ENCODE assay signal across 25 mouse cellular contexts in the genomic region with DNA sequence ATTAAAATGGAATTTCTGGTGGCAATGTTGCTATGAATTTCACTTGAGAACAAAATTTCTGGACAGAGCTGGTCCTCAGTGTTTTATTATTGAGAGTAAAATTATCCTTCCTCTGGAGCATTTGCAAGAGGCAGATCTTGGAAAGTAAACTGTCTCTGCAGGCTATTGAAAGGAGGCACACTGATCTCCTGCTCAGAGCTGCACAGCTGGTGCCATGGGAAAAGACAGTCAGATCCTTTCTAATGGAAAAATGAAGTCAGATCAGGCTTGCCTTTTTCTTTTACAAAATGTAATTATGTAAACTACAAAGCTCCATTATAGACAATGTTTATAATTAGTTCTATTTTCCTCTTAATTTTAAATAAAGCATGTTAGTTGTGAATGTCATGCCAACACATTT.
A peak's percentile ranks its signal among the peaks of the same experiment; 100 is the strongest.
DNase-seq lines count a peak whose midpoint lies in the region; ATAC-seq lines count a peak whose summit lies in the region.
"Had no signal": no experiment of that assay in that cellular context is flagged by ENCODE, and none has a peak within 500 bp of the region (broad histone marks: within the 10 kb centered on the region; RNA-seq: fewer than 3 reads in every experiment).

No protein-coding gene starts in this region.

- H3K4me3 ChIP-seq in forebrain, embryonic 12.5 days (replicated peaks) = no peak overlapping the region
- no peak overlapping the region for H3K4me3 ChIP-seq in forebrain, embryonic 11.5 days (ENCODE audit: low read depth, low read length)
- no peak overlapping the region for H3K4me3 ChIP-seq in midbrain, embryonic 14.5 days (replicated peaks; ENCODE audit: low read depth, low read length)
- H3K4me3 ChIP-seq in midbrain, embryonic 10.5 days = no peak overlapping the region
- no peak overlapping the region for H3K4me3 ChIP-seq in forebrain, embryonic 16.5 days (replicated peaks; ENCODE audit: low read length)
- H3K4me3 ChIP-seq: hindbrain, embryonic 13.5 days; intestine, embryonic 15.5 days had no signal

- no peak for DNase-seq in forebrain, embryonic 11.5 days (ENCODE audit: low spot score)
- DNase-seq in midbrain, embryonic 14.5 days = peak; percentile 14
- DNase-seq in midbrain, embryonic 10.5 days (ENCODE audit: low spot score) = no peak
- DNase-seq in heart, adult 18-20 months = no peak
- DNase-seq: adrenal gland, adult 2 months; adrenal gland, postnatal 14 days; B cell, adult 2 months; cerebellum, adult 11 months; cerebellum, adult 2 months; cerebellum, adult 9-11 months; cerebellum, postnatal 25 days; gastrocnemius, postnatal 10 days; gastrocnemius, postnatal 36 days; kidney, adult 11 months; kidney, adult 8-10 months had no signal

- 0 out of 2 replicates have a peak, but pooled peaks have one; percentile 30 for ATAC-seq in forebrain, embryonic 12.5 days (ENCODE audit: low FRiP score)
- no peak for ATAC-seq in forebrain, embryonic 11.5 days (replicated peaks; ENCODE audit: low FRiP score)
- ATAC-seq in midbrain, embryonic 14.5 days (ENCODE audit: low FRiP score, low TSS enrichment) = no peak
- ATAC-seq in forebrain, embryonic 16.5 days = peak; percentile 68
- no peak for ATAC-seq in frontal cortex, adult (ENCODE audit: low TSS enrichment)
- ATAC-seq: hindbrain, embryonic 16.5 days; intestine, embryonic 15.5 days; Patski had no signal

- H3K27ac ChIP-seq in forebrain, embryonic 12.5 days = no peak overlapping the region
- no peak overlapping the region for H3K27ac ChIP-seq in forebrain, embryonic 11.5 days (ENCODE audit: low read depth, low read length)
- H3K27ac ChIP-seq in midbrain, embryonic 14.5 days (replicated peaks; ENCODE audit: low read depth, low read length) = no peak overlapping the region
- no peak overlapping the region for H3K27ac ChIP-seq in midbrain, embryonic 10.5 days (replicated peaks)
- no peak overlapping the region for H3K27ac ChIP-seq in forebrain, embryonic 16.5 days (ENCODE audit: low read length)
- H3K27ac ChIP-seq: hindbrain, embryonic 13.5 days; intestine, embryonic 15.5 days had no signal

- no peaks in the 10 kb centered on the region for H3K36me3 ChIP-seq in forebrain, embryonic 12.5 days (replicated peaks)
- H3K36me3 ChIP-seq in forebrain, embryonic 11.5 days (ENCODE audit: control insufficient read depth, insufficient read depth, low read length) = no peaks in the 10 kb centered on the region
- no peaks in the 10 kb centered on the region for H3K36me3 ChIP-seq in midbrain, embryonic 14.5 days (ENCODE audit: control insufficient read depth, insufficient read depth, low read length)
- H3K36me3 ChIP-seq in midbrain, embryonic 10.5 days = no peaks in the 10 kb centered on the region
- no peaks in the 10 kb centered on the region for H3K36me3 ChIP-seq in forebrain, embryonic 16.5 days (ENCODE audit: control insufficient read depth, insufficient read depth)
- H3K36me3 ChIP-seq: G1E; hindbrain, embryonic 13.5 days; intestine, embryonic 15.5 days had no signal

- no peak overlapping the region for H3K9ac ChIP-seq in forebrain, embryonic 12.5 days
- H3K9ac ChIP-seq in forebrain, embryonic 11.5 days (ENCODE audit: low read length) = no peak overlapping the region
- no peak overlapping the region for H3K9ac ChIP-seq in midbrain, embryonic 14.5 days (replicated peaks; ENCODE audit: low read length)
- no peak overlapping the region for H3K9ac ChIP-seq in forebrain, embryonic 16.5 days (replicated peaks; ENCODE audit: low read depth, low read length)
- H3K9ac ChIP-seq: hindbrain, embryonic 13.5 days; intestine, embryonic 15.5 days had no signal

- H3K4me1 ChIP-seq in forebrain, embryonic 12.5 days = no peaks in the 10 kb centered on the region
- H3K4me1 ChIP-seq in forebrain, embryonic 11.5 days (replicated peaks; ENCODE audit: control insufficient read depth, insufficient read depth, low read length) = no peaks in the 10 kb centered on the region
- H3K4me1 ChIP-seq in midbrain, embryonic 14.5 days (ENCODE audit: control insufficient read depth, insufficient read depth, low read length) = no peaks in the 10 kb centered on the region
- no peaks in the 10 kb centered on the region for H3K4me1 ChIP-seq in midbrain, embryonic 10.5 days
- no peaks in the 10 kb centered on the region for H3K4me1 ChIP-seq in forebrain, embryonic 16.5 days (replicated peaks; ENCODE audit: control insufficient read depth, insufficient read depth, low read length)
- H3K4me1 ChIP-seq: hindbrain, embryonic 13.5 days; intestine, embryonic 15.5 days had no signal

- H3K4me2 ChIP-seq in forebrain, embryonic 12.5 days = no peak overlapping the region
- no peak overlapping the region for H3K4me2 ChIP-seq in forebrain, embryonic 11.5 days (ENCODE audit: low read depth, low read length, severe bottlenecking)
- no peak overlapping the region for H3K4me2 ChIP-seq in midbrain, embryonic 14.5 days (ENCODE audit: low read length)
- no peak overlapping the region for H3K4me2 ChIP-seq in forebrain, embryonic 16.5 days (ENCODE audit: low read length)
- H3K4me2 ChIP-seq: heart, embryonic 11.5 days; hindbrain, embryonic 13.5 days; intestine, embryonic 15.5 days had no signal

- H3K9me3 ChIP-seq in forebrain, embryonic 12.5 days = no peaks in the 10 kb centered on the region
- H3K9me3 ChIP-seq in forebrain, embryonic 11.5 days (ENCODE audit: control insufficient read depth, low read length) = no peaks in the 10 kb centered on the region
- H3K9me3 ChIP-seq in midbrain, embryonic 14.5 days (ENCODE audit: control insufficient read depth, low read length) = no peaks in the 10 kb centered on the region
- no peaks in the 10 kb centered on the region for H3K9me3 ChIP-seq in midbrain, embryonic 10.5 days (replicated peaks)
- H3K9me3 ChIP-seq in forebrain, embryonic 16.5 days (ENCODE audit: control insufficient read depth, low read length) = no peaks in the 10 kb centered on the region
- H3K9me3 ChIP-seq: G1E; hindbrain, embryonic 13.5 days; intestine, embryonic 15.5 days had no signal

- H3K27me3 ChIP-seq in forebrain, embryonic 12.5 days = no peaks in the 10 kb centered on the region
- H3K27me3 ChIP-seq in forebrain, embryonic 11.5 days (ENCODE audit: control insufficient read depth, insufficient read depth, low read length) = no peaks in the 10 kb centered on the region
- no peaks in the 10 kb centered on the region for H3K27me3 ChIP-seq in midbrain, embryonic 14.5 days (ENCODE audit: control insufficient read depth, insufficient read depth, low read length)
- H3K27me3 ChIP-seq in midbrain, embryonic 10.5 days (ENCODE audit: low read depth, poor library complexity, severe bottlenecking) = no peaks in the 10 kb centered on the region
- H3K27me3 ChIP-seq in forebrain, embryonic 16.5 days (replicated peaks; ENCODE audit: control insufficient read depth, insufficient read depth, low read length) = no peaks in the 10 kb centered on the region
- H3K27me3 ChIP-seq: CH12.LX; hindbrain, embryonic 13.5 days; intestine, embryonic 15.5 days; Patski had no signal

Comparison
In these comparisons a context has a peak if more than half of its experiments do, and no peak if none do; other contexts are left out.
1. ATAC-seq: peak in forebrain, embryonic 12.5 days (single experiment) and forebrain, embryonic 16.5 days (single experiment); none in forebrain, embryonic 11.5 days (single experiment), midbrain, embryonic 14.5 days (single experiment) and frontal cortex, adult (single experiment).